Comparison of ENCODE assay signal across 10 mouse cellular contexts in genomic region chr11:103900803-103901580, GRCm38 (mm10). TPM values are rescaled to one million over a fixed set of nuclear protein-coding genes. Genes with fewer than 3 reads are reported as not detected.
DNase-seq lines count a peak whose midpoint lies in the region; ATAC-seq lines count a peak whose summit lies in the region.
"Had no signal": no experiment of that assay in that cellular context is flagged by ENCODE, and none has a peak within 500 bp of the region (broad histone marks: within the 10 kb centered on the region; RNA-seq: fewer than 3 reads in every experiment).

No protein-coding gene starts in this region.

- H3K9me3 ChIP-seq in kidney, embryonic 14.5 days (ENCODE audit: control insufficient read depth, low read length), result no peaks in the 10 kb centered on the region
- no peaks in the 10 kb centered on the region for H3K9me3 ChIP-seq in embryonic facial prominence, embryonic 10.5 days
- H3K9me3 ChIP-seq in heart, embryonic 14.5 days (ENCODE audit: control insufficient read depth, low read length), result no peaks in the 10 kb centered on the region
- H3K9me3 ChIP-seq in forebrain, embryonic 15.5 days, result no peaks in the 10 kb centered on the region
- H3K9me3 ChIP-seq in hindbrain, embryonic 11.5 days (ENCODE audit: control insufficient read depth, low read length), result no peaks in the 10 kb centered on the region
- H3K9me3 ChIP-seq: forebrain, embryonic 10.5 days; midbrain, embryonic 15.5 days had no signal

- no peaks in the 10 kb centered on the region; the same call in 1 of the 2 replicates for H3K36me3 ChIP-seq in kidney, embryonic 14.5 days (ENCODE audit: control insufficient read depth, insufficient read depth, low read length)
- peaks cover 11% of the 10 kb centered on the region; the same call in 1 of the 2 replicates for H3K36me3 ChIP-seq in embryonic facial prominence, embryonic 10.5 days (replicated peaks)
- H3K36me3 ChIP-seq in heart, embryonic 14.5 days (ENCODE audit: control insufficient read depth, insufficient read depth, low read length), result no peaks in the 10 kb centered on the region
- no peaks in the 10 kb centered on the region for H3K36me3 ChIP-seq in forebrain, embryonic 15.5 days
- H3K36me3 ChIP-seq in hindbrain, embryonic 11.5 days (ENCODE audit: control insufficient read depth, insufficient read depth, low read length), result no peaks in the 10 kb centered on the region
- H3K36me3 ChIP-seq: midbrain, embryonic 15.5 days had no signal

- no peak overlapping the region for H3K27ac ChIP-seq in kidney, embryonic 14.5 days (ENCODE audit: low read depth, low read length)
- no peak overlapping the region for H3K27ac ChIP-seq in embryonic facial prominence, embryonic 10.5 days (replicated peaks)
- no peak overlapping the region for H3K27ac ChIP-seq in heart, embryonic 14.5 days (replicated peaks in 1 of 2; ENCODE audit: control insufficient read depth in 1 of 2, insufficient read depth in 1 of 2, low read depth in 2 of 2, low read length in 2 of 2)
- no peak overlapping the region for H3K27ac ChIP-seq in forebrain, embryonic 15.5 days (replicated peaks)
- H3K27ac ChIP-seq in hindbrain, embryonic 11.5 days (ENCODE audit: low read depth, low read length), result no peak overlapping the region
- H3K27ac ChIP-seq: forebrain, embryonic 10.5 days; midbrain, embryonic 15.5 days had no signal

- no peak overlapping the region for H3K4me2 ChIP-seq in kidney, embryonic 14.5 days (replicated peaks; ENCODE audit: low read depth, low read length)
- peak overlapping the region; percentile 38; the same call in 1 of the 2 replicates for H3K4me2 ChIP-seq in heart, embryonic 14.5 days (ENCODE audit: low read length)
- H3K4me2 ChIP-seq in forebrain, embryonic 15.5 days (replicated peaks), result no peak overlapping the region
- H3K4me2 ChIP-seq in hindbrain, embryonic 11.5 days (replicated peaks; ENCODE audit: low read depth, low read length), result no peak overlapping the region
- H3K4me2 ChIP-seq: midbrain, embryonic 15.5 days had no signal

- no peaks in the 10 kb centered on the region for H3K4me1 ChIP-seq in kidney, embryonic 14.5 days (ENCODE audit: control insufficient read depth, insufficient read depth, low read length)
- peaks cover 7% of the 10 kb centered on the region; the same call in 1 of the 2 replicates for H3K4me1 ChIP-seq in embryonic facial prominence, embryonic 10.5 days
- peaks cover 6 to 9% of the 10 kb centered on the region in 2 experiments for H3K4me1 ChIP-seq in heart, embryonic 14.5 days (ENCODE audit: control insufficient read depth in 2 of 2, insufficient read depth in 2 of 2, low read length in 2 of 2)
- H3K4me1 ChIP-seq in forebrain, embryonic 15.5 days, result 0 out of 2 replicates have a peak, but pooled peaks cover 3% of the 10 kb centered on the region
- no peaks in the 10 kb centered on the region for H3K4me1 ChIP-seq in hindbrain, embryonic 11.5 days (replicated peaks; ENCODE audit: control insufficient read depth, insufficient read depth, low read length)

- 75% methylated on average over 20 of the region's 20 CpGs for WGBS in kidney, embryonic 14.5 days
- 71% methylated on average over 20 of the region's 20 CpGs for WGBS in embryonic facial prominence, embryonic 10.5 days
- 30% methylated on average over 20 of the region's 20 CpGs for WGBS in heart, embryonic 14.5 days
- 69% methylated on average over 20 of the region's 20 CpGs for WGBS in forebrain, embryonic 15.5 days
- WGBS in hindbrain, embryonic 11.5 days, result 76% methylated on average over 20 of the region's 20 CpGs

- H3K27me3 ChIP-seq in kidney, embryonic 14.5 days (ENCODE audit: control insufficient read depth, insufficient read depth, low read length), result no peaks in the 10 kb centered on the region
- no peaks in the 10 kb centered on the region for H3K27me3 ChIP-seq in embryonic facial prominence, embryonic 10.5 days (replicated peaks; ENCODE audit: low read depth, poor library complexity, severe bottlenecking)
- no peaks in the 10 kb centered on the region for H3K27me3 ChIP-seq in heart, embryonic 14.5 days (ENCODE audit: control insufficient read depth, insufficient read depth, low read length)
- H3K27me3 ChIP-seq in forebrain, embryonic 15.5 days, result no peaks in the 10 kb centered on the region
- H3K27me3 ChIP-seq in hindbrain, embryonic 11.5 days (ENCODE audit: control insufficient read depth, insufficient read depth, low read length), result no peaks in the 10 kb centered on the region
- H3K27me3 ChIP-seq: midbrain, embryonic 15.5 days had no signal

- ATAC-seq in kidney, embryonic 14.5 days (ENCODE audit: low FRiP score, low TSS enrichment), result no peak
- ATAC-seq in heart, embryonic 14.5 days (ENCODE audit: insufficient number of reproducible peaks, insufficient read depth, low FRiP score, low read depth), result no peak
- no peak for ATAC-seq in forebrain, embryonic 15.5 days (replicated peaks)
- ATAC-seq in hindbrain, embryonic 11.5 days (ENCODE audit: low FRiP score), result no peak
- ATAC-seq: midbrain, embryonic 15.5 days had no signal

- no peak overlapping the region for H3K4me3 ChIP-seq in kidney, embryonic 14.5 days (ENCODE audit: low read length)
- H3K4me3 ChIP-seq in embryonic facial prominence, embryonic 10.5 days, result no peak overlapping the region
- H3K4me3 ChIP-seq in heart, embryonic 14.5 days (ENCODE audit: control insufficient read depth in 1 of 2, insufficient read depth in 1 of 2, low read depth in 1 of 2, low read length in 2 of 2), result no peak overlapping the region
- H3K4me3 ChIP-seq in forebrain, embryonic 15.5 days, result no peak overlapping the region
- H3K4me3 ChIP-seq in hindbrain, embryonic 11.5 days (ENCODE audit: low read depth, low read length), result no peak overlapping the region
- H3K4me3 ChIP-seq: forebrain, embryonic 10.5 days; midbrain, embryonic 15.5 days had no signal

- peak; percentile 32 for DNase-seq in kidney, postnatal 10 days
- peak; percentile 18 for DNase-seq in embryonic facial prominence, embryonic 10.5 days (ENCODE audit: low spot score)
- DNase-seq in lung, postnatal 25 days (ENCODE audit: low spot score), result peak; percentile 36
- no peak for DNase-seq in retina, postnatal 1 day
- no peak for DNase-seq in hindbrain, embryonic 11.5 days (ENCODE audit: low spot score)

- H3K9ac ChIP-seq in kidney, embryonic 14.5 days (ENCODE audit: low read depth, low read length), result no peak overlapping the region
- H3K9ac ChIP-seq in heart, embryonic 14.5 days (ENCODE audit: low read length), result no peak overlapping the region
- H3K9ac ChIP-seq in forebrain, embryonic 15.5 days (replicated peaks), result no peak overlapping the region
- H3K9ac ChIP-seq in hindbrain, embryonic 11.5 days (ENCODE audit: low read depth, low read length), result no peak overlapping the region
- H3K9ac ChIP-seq: midbrain, embryonic 15.5 days had no signal

RNA-seq across cellular contexts. Expression of gene Nsf, which starts 52.9 kb away (rescaled TPM):
- polyA plus RNA-seq in kidney, embryonic 14.5 days (2014; fragmentation: Nextera tagmentation; extraction: Ambion mirVana), result 32.8 and 48.1 TPM in 2 replicates
- polyA plus RNA-seq in embryonic facial prominence, embryonic 10.5 days (2016; fragmentation: Nextera tagmentation; extraction: Ambion mirVana), result 54.4 and 56.8 TPM in 2 replicates
- 26.6 and 26.8 TPM in 2 replicates for polyA plus RNA-seq in heart, embryonic 14.5 days (2014; fragmentation: Nextera tagmentation; extraction: Ambion mirVana)
- 94.5 and 94.7 TPM in 2 replicates for polyA plus RNA-seq in forebrain, embryonic 15.5 days (2015; fragmentation: Nextera tagmentation; extraction: Ambion mirVana)
- 55.0 and 59.7 TPM in 2 replicates for polyA plus RNA-seq in hindbrain, embryonic 11.5 days (2014; fragmentation: Nextera tagmentation; extraction: Ambion mirVana)

Comparison
In these comparisons a context has a peak if more than half of its experiments do, and no peak if none do; other contexts are left out.
1. DNase-seq: peak in kidney, postnatal 10 days (single experiment), embryonic facial prominence, embryonic 10.5 days (single experiment) and lung, postnatal 25 days (single experiment); none in retina, postnatal 1 day (single experiment) and hindbrain, embryonic 11.5 days (single experiment).